Mouse (Mus musculus): ENCODE results near the gene Gnb1l.

The Gnb1l gene

GRCm38 (mm10) chr16:18587847-18588737, 89.6 kb downstream of the Gnb1l start:
- no peak for DNase-seq (ENCODE audit: low read depth)

DNA sequence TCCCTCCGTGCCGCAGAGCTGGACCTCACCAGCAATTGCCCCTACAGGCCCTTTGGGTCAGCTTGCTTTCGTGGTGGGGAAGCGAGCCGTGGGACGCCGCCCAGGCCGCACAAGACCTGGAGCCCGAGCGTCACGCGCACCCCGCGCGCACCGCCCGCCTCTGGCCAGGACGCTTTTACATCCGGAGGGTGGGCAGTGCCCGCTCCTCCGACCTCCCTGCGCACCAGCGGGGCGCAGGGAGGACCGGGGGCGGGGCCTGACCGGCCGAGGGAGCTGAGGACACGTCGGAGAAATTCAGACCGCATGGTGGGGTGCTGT, 90.2 kb downstream of the Gnb1l start:
- no peak for DNase-seq (ENCODE audit: low read depth)

DNA sequence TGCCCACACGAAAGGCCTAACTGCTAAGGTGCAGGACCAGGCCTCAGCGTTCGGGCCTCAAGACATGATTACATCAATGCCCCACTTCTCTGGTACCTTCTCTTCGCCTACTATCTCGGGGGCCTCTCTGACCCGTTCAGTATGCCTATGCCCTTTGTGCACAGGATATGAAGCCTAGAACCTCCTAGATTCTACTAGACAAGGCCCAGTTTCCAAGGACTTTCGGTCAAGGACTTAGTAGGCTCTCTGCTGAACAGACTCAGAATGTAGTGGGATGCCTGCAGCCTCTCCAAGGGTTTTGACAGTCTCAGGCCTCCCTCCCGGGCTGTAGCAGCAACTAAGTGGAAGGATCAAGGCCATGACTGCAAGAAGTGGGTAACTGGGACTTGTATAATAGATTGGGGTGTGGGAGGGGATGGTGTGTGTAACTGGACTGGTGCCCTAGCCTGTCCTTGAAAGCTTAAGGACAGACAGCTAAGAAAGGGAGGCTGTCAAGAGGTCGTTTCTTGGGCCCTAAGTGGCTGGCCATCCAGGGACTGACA, 90.6 kb downstream of the Gnb1l start:
- DNase-seq (ENCODE audit: low read depth): no peak

- DNase-seq (ENCODE audit: low read depth): no peak
Observed at GRCm38 (mm10) chr16:18589804-18590790, 91.6 kb downstream of the Gnb1l start, which contains the start of gene Tbx1. Gene Tbx1 (minus strand): TSS chr16:18590671.

GRCm38 (mm10) chr16:18591047-18592018, 92.8 kb downstream of the Gnb1l start:
- no peak for DNase-seq (ENCODE audit: low read depth)

DNA sequence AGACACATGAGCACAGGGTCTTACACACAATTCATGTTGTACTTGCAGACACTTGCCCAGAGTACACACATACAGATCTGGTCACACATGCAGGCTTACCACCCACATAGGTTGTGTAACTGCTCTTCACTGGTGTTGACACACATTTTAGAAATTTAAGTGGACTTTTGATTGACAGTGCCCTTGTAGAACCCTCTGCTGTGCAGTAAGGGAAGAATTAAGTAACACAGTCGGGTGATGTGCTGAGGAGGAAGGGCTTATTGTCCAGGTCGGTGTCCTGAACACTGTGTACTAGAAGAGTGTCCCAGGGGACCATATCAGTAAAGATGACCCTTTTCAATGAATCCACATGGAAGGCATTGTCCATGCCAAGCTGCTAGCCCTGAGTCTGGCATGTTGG, 95.4 kb downstream of the Gnb1l start:
- no peak for DNase-seq (ENCODE audit: low read depth)

- no peak for DNase-seq (ENCODE audit: low read depth)
Observed at GRCm38 (mm10) chr16:18596255-18596654, 97.7 kb downstream of the Gnb1l start.

DNA sequence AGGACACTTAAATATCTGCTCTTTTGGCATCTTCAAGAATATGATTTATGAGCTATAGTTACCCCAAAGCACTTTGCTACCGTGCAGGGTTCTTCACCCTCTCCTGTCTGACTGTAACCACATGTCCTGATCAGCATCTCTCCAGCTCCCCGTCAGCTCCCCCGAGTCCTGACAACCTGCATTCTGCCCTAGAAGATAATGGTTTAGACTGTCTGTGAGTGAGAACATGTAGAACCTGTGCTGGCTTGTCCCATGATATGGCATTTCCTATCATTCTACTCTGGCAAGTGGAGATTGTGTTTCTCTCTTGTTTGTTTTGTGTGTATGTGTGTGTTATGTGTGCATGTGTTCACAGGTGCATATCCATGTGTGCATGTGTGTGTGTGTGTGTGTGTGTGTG, 99.5 kb downstream of the Gnb1l start:
- no peak for DNase-seq (ENCODE audit: low read depth)

- DNase-seq (ENCODE audit: low read depth): no peak
Observed at GRCm38 (mm10) chr16:18601447-18601846, 102.9 kb downstream of the Gnb1l start.

DNA sequence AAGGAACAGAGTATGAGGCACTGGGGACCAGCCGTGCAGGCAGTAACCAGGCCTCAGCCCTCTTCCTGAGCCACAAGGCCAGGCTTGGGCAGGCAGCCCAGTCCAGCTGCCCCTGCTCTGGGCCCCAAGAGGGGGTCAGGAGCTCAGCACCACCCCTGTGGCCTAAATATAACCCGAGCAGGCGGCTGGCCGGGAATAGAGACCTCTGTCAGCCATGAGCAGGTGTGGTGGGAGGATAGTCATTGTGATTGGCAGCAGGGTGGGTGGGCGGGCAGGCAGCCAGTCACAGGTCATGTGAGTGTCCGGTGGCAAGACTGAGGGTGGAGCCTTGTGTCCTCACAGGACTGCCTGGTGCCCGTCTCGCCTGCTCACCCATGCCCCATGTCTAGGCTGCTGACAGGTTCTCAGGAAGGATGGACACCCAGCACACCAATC, 105.8 kb downstream of the Gnb1l start:
- DNase-seq (ENCODE audit: low read depth): no peak

GRCm38 (mm10) chr16:18605705-18606104, 107.2 kb downstream of the Gnb1l start:
- no peak for DNase-seq (ENCODE audit: low read depth)

GRCm38 (mm10) chr16:18608226-18608625, 109.7 kb downstream of the Gnb1l start:
- DNase-seq (ENCODE audit: low read depth): no peak

DNA sequence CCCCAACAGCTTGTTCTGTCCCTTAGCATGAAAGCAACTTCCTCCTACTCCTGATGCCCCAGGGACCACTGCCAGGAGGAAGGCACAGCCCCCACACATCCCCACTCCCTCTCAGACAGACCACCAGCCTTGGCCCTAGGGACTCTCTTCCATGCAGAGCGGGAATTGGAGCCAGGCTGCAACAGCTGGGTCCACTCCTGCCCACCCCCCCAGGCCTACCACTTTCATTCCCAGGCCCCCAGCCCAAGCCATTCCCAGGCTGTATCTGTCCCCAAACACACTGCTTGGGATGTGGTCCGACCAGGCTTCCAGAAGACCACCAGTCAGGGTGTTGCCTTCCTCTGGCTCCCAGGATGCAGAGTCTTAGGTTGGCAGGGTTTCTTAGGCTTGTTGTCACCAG, 110.6 kb downstream of the Gnb1l start:
- no peak for DNase-seq (ENCODE audit: low read depth)

DNA sequence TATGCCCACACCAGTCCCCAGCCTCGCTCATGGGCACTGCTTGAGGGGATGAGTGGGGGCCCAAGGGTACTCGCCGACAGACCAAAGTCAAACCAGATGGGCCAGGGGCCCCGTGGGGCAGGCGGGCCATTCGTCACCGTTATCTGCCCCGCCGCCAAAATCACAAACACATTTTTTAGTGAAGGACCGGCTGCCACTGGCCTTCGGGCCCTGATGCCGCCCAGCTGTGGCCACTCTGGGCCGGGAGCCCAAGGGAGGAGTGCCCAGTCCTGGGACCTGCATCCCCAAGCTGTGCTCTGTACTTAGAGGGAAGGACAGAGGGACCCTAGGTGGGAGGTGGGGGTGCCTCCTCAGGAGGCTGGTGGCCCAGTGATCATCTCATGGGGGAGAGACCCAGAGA, 113.2 kb downstream of the Gnb1l start:
- no peak for DNase-seq (ENCODE audit: low read depth)

DNA sequence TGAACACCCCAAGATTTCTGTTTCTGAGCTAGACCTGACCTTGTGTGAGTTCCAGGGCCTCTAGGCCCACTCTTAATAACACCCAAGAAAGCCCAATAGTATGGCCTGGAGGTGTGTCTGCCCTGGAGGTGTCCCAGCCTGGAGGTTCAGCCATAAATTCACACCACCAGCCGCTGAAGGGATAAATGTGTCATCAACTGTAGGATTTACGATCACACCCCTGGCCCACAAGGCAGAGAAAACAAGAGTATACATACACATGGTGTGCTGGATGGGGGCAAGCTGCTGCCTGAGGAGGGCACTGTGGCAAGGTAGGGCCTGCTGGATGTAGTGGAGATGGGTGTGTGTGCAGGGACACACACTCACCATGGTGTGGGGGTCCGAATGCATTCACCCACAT, 114.8 kb downstream of the Gnb1l start:
- DNase-seq (ENCODE audit: low read depth): no peak

Measured in c-Kit-positive CD71-negative TER-119-negative erythroid progenitor cells, embryonic 14.5 days (primary cell).